Comparison of ENCODE assay signal across 8 mouse cellular contexts in genomic region chr11:120304886-120305534, GRCm38 (mm10). TPM values are rescaled to one million over a fixed set of nuclear protein-coding genes. Genes with fewer than 3 reads are reported as not detected.
A peak's percentile ranks its signal among the peaks of the same experiment; 100 is the strongest.
DNase-seq lines count a peak whose midpoint lies in the region; ATAC-seq lines count a peak whose summit lies in the region.

No protein-coding gene starts in this region.

- DNase-seq in adrenal gland, adult 18-20 months (ENCODE audit: low spot score in 2 of 2), result peak; percentile 76 to 83
- DNase-seq in embryo, embryonic 10 days (ENCODE audit: low spot score), result peak; percentile 94
- DNase-seq in gastrocnemius, postnatal 10 days, result peak; percentile 82
- DNase-seq in induced T-regulatory cell, adult 2 months (ENCODE audit: low read depth), result peak; percentile 97
- peak; percentile 86 to 91 for DNase-seq in left cerebral cortex, postnatal 14 days (ENCODE audit: low spot score in 2 of 2)
- peak; percentile 83 for DNase-seq in right cerebral cortex, postnatal 14 days
- peak; percentile 78 for DNase-seq in urinary bladder, postnatal 25 days (ENCODE audit: low spot score)

- intact Hi-C loops in left cerebral cortex, postnatal 14 days (cut with DNase I), result loop anchor here (2.0 to 5.0 kb wide), 2 partner anchors 38 to 64 kb away; no protein-coding TSS in a partner anchor

- ATAC-seq in megakaryocyte-erythroid progenitor cell, adult 5-6 weeks (replicated peaks; ENCODE audit: low FRiP score, low TSS enrichment, poor library complexity, severe bottlenecking), result peak; percentile 75

RNA-seq across cellular contexts. Expression of gene Actg1, which starts 43.3 kb away (rescaled TPM):
- 1,000 to 10,000 TPM in 1 of 2 experiments, 100 to 1,000 TPM in 1; 972 to 2,157 TPM for total RNA-seq in adrenal gland, adult 18-20 months (2021)
- 100 to 1,000 TPM; 439 to 618 TPM for total RNA-seq in gastrocnemius, postnatal 10 days (2021)
- total RNA-seq in left cerebral cortex, postnatal 14 days (2021), result 1,000 to 10,000 TPM; 1,748 to 1,778 TPM
- 774 and 823 TPM in 2 replicates for total RNA-seq in megakaryocyte-erythroid progenitor cell, adult 5-6 weeks (2014; fragmentation: Nextera tagmentation)
- 492 and 662 TPM in 2 replicates for total RNA-seq in megakaryocyte-erythroid progenitor cell, adult 5-6 weeks (2017)

RNA-seq across cellular contexts. Expression of gene Fscn2, which starts 56.3 kb away (rescaled TPM):
- total RNA-seq in adrenal gland, adult 18-20 months (2021), result under 1 TPM in 1 of 2 experiments, not detected in 1; 0.33 TPM
- under 1 TPM; 0.50 to 0.61 TPM for total RNA-seq in gastrocnemius, postnatal 10 days (2021)
- under 1 TPM in 1 of 2 experiments, not detected in 1; 0.80 TPM for total RNA-seq in left cerebral cortex, postnatal 14 days (2021)
- total RNA-seq in megakaryocyte-erythroid progenitor cell, adult 5-6 weeks (2014; fragmentation: Nextera tagmentation), result not detected in 2 replicates
- total RNA-seq in megakaryocyte-erythroid progenitor cell, adult 5-6 weeks (2017), result not detected in 2 replicates

Comparison
In these comparisons a context has a peak if more than half of its experiments do, and no peak if none do; other contexts are left out.
1. Peak in every context shown above with its lines: DNase-seq and ATAC-seq.